In the genomic region with DNA sequence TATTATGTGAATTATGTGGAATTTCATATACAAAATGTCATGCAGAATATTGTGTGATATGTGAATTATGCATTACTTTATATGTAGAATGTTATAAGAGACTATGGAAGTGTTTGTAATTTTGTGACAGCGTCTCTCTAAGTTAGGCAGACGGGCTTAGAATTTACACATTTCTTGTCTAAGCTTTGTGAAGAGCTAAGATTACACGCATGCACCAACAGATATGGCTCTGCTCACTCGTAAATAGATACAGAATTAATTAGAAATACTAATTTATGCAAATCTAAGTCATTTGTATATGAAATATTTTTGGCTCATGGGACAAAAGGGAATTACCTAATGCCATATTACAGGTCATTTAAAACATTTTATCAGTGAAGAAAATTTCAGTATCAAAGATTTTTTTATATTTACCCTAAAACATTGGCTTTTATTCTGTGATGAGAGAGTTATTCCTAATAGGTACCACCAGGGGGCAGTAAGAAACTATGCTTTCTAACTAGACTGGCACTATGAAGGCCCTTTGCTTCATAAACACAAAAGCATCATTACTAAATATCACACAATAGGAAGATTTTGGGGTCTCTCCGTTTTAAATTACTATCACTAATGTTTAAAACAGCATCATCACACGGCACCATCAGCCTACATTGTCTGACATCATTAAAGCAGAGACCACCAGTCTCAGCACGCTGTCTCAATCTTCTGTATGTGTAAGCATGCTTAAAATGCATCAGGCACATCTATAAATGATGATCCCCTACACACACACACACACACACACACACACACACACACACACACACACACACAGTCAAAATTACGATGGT, we compare ENCODE assay signal across 9 mouse cellular contexts.
DNase-seq lines count a peak whose midpoint lies in the region; ATAC-seq and TF ChIP-seq lines count a peak whose summit lies in the region.
"Had no signal": no experiment of that assay in that cellular context is flagged by ENCODE, and none has a peak within 500 bp of the region (broad histone marks: within the 10 kb centered on the region; RNA-seq: fewer than 3 reads in every experiment).

No protein-coding gene starts in this region.

- H3K9ac ChIP-seq in hindbrain, embryonic 13.5 days: no peak overlapping the region
- H3K9ac ChIP-seq: stomach, embryonic 15.5 days had no signal

- intact Hi-C loops in gastrocnemius, adult 2 months (cut with DNase I): no loop called here
- intact Hi-C loops in left cerebral cortex, postnatal 10 days (cut with DNase I): loop anchor here (2.0 kb wide), 1 partner anchor 204 kb away; a partner anchor contains a TSS

- H3K4me2 ChIP-seq in hindbrain, embryonic 13.5 days: no peak overlapping the region
- H3K4me2 ChIP-seq: stomach, embryonic 15.5 days had no signal

- H3K4me3 ChIP-seq in gastrocnemius, adult 2 months: no peak overlapping the region
- no peak overlapping the region for H3K4me3 ChIP-seq in hindbrain, embryonic 13.5 days
- H3K4me3 ChIP-seq: stomach, embryonic 15.5 days had no signal

- peak; percentile 68 for TF ChIP-seq CTCF in gastrocnemius, adult 2 months (IDR thresholded peaks at IDR 0.05)

- H3K9me3 ChIP-seq in hindbrain, embryonic 13.5 days: no peaks in the 10 kb centered on the region
- H3K9me3 ChIP-seq: stomach, embryonic 15.5 days had no signal

- H3K36me3 ChIP-seq in hindbrain, embryonic 13.5 days: no peaks in the 10 kb centered on the region
- H3K36me3 ChIP-seq: stomach, embryonic 15.5 days had no signal

- H3K4me1 ChIP-seq in hindbrain, embryonic 13.5 days (replicated peaks): peaks cover 6% of the 10 kb centered on the region
- H3K4me1 ChIP-seq: stomach, embryonic 15.5 days had no signal

- WGBS in hindbrain, embryonic 13.5 days: 37% methylated on average over 8 of the region's 8 CpGs

- no peak overlapping the region for H3K27ac ChIP-seq in gastrocnemius, adult 2 months
- H3K27ac ChIP-seq in hindbrain, embryonic 13.5 days: peak overlapping the region; percentile 77; the same call in 1 of the 2 replicates
- H3K27ac ChIP-seq: stomach, embryonic 15.5 days had no signal

- ATAC-seq in hindbrain, embryonic 13.5 days (ENCODE audit: low FRiP score): peak; percentile 78

- H3K27me3 ChIP-seq in hindbrain, embryonic 13.5 days: no peaks in the 10 kb centered on the region
- H3K27me3 ChIP-seq: stomach, embryonic 15.5 days had no signal

- DNase-seq in gastrocnemius, adult 2 months: no peak
- DNase-seq in gastrocnemius, postnatal 4 days (ENCODE audit: low spot score in 2 of 2): no peak
- peak; percentile 34 for DNase-seq in A20 (ENCODE audit: low read depth, low spot score)
- peak; percentile 7 for DNase-seq in c-Kit-positive CD71-positive TER-119-negative erythroid progenitor cells, embryonic 14.5 days (ENCODE audit: low read depth)
- peak; percentile 15 for DNase-seq in retina, adult 2 months (ENCODE audit: low read depth, low spot score)
- no peak for DNase-seq in left cerebral cortex, postnatal 10 days (ENCODE audit: extremely low spot score in 1 of 2, low spot score in 2 of 2)
- DNase-seq in spleen, postnatal 14 days (ENCODE audit: low spot score in 2 of 2): no peak

Comparison
In these comparisons a context has a peak if more than half of its experiments do, and no peak if none do; other contexts are left out.
1. DNase-seq: peak in A20 (single experiment), c-Kit-positive CD71-positive TER-119-negative erythroid progenitor cells, embryonic 14.5 days (single experiment) and retina, adult 2 months (single experiment); none in gastrocnemius, adult 2 months (single experiment), gastrocnemius, postnatal 4 days (0 of 2), left cerebral cortex, postnatal 10 days (0 of 2) and spleen, postnatal 14 days (0 of 2).